Mouse (Mus musculus) c-Kit-positive CD71-negative TER-119-negative erythroid progenitor cells, embryonic 14.5 days (primary cell): ENCODE results near the gene Cox8b.

Source experiments
- DNase-seq: peaks from one replicate; pipeline ENCODE4 v3.0.0-alpha.2; 2013; ENCODE audit warnings: low read depth

The Cox8b gene

GRCm38 (mm10) chr7:140900220-140900619 is at the start of gene Cox8b:
Cox8b (minus strand) TSS chr7:140900446.
- DNase-seq: no peak

GRCm38 (mm10) chr7:140949255-140949654 is 49.0 kb upstream of the Cox8b start:
- no peak for DNase-seq

DNA sequence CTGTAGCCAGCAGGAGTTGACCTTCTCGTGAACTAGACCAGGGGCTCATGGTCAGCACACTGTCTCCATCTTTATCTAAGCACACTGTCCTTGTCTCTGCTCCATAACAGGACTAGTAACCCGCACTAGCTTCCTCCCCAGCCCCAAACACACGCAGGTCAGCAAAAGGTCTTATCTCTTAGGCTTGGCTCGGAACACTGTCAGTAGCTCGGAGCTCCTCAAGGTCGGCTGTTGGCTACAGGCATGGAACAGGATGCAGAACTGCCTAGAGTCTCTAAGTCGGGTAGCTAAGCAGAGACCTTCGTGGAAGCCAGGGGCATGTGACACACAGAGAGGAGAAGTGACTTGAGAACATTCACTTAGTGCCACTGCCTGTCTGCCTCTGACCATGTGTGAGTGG is 47.9 kb upstream of the Cox8b start:
- no peak for DNase-seq

DNA sequence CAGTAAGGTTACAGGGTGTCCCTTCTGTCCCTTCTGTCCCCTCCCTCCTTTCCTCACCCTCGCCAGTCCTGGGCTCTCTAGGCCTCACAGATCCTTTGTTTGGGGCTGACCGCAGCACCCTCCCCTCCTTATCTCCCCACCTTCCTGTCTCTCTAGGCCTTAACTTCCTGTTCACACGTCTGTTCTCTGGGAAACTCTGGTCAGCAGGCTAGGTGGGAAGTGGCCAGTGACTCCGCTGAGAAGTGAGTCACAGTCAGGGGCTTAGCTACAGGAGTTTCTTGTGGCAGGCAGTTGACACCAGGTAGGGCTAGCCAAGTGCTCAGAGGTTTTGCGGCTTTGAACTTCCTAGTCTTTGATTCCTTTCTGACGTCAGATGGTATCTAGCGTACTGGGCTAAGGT is 46.7 kb upstream of the Cox8b start:
- no peak for DNase-seq

DNA sequence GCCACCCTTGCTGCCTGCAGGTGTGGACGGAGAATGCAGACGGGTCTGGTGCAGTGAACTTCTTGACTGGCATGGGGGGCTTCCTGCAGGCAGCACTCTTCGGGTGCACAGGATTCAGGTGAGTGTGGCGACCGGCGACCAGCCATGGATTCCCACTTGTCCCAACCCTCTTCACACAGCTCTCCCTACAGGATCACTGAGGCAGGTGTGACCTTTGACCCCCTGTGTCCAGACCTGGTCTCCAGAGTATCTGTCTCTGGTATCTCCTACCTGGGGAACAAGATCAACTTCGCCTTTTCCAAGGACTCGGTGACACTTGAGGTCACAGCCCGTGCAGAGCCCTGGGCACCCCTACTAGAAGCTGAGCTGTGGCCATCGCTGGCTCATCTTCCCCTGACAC is 46.1 kb upstream of the Cox8b start:
- no peak for DNase-seq

DNA sequence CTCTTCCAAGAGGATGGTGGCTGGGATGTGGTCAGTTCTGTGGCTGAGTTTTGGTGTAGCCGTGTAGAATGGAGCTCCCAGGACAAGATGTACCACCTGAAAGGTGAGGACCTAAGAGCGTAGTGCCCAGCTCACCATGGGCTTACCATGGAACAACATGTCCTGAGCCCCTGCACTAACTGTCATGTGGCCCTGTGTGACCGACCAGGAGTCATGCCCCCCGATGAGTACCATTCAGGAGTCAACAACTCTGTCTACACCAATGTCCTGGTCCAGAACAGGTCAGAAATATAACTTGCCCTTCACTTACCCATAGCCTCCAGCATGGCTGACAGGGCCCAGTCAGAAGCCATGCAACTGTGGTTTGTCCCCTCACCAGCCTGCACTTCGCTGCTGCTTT is 45.0 kb upstream of the Cox8b start:
- no peak for DNase-seq

GRCm38 (mm10) chr7:140944236-140944635 is 44.0 kb upstream of the Cox8b start:
- DNase-seq: no peak

DNA sequence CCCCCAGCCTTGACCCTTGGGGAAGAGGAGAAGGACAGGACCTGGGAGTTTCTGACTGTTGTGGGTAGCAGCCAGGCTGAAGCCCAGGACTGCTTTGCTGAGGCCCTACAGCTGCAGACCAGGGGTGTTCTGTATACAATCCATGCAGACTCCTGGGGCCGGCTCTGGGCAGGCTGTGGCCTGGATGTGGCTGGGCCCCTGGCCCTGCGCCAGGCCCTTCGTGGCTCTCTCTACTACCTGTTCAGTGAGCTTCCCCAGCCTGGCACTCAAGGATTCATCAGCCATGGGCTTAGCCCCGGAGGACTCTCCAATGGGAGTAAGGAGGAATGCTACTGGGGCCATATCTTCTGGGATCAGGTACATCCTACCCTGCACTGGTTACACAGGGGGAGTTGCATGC is 43.1 kb upstream of the Cox8b start:
- no peak for DNase-seq

- no peak for DNase-seq
Observed at GRCm38 (mm10) chr7:140942811-140943210, 42.6 kb upstream of the Cox8b start.

DNA sequence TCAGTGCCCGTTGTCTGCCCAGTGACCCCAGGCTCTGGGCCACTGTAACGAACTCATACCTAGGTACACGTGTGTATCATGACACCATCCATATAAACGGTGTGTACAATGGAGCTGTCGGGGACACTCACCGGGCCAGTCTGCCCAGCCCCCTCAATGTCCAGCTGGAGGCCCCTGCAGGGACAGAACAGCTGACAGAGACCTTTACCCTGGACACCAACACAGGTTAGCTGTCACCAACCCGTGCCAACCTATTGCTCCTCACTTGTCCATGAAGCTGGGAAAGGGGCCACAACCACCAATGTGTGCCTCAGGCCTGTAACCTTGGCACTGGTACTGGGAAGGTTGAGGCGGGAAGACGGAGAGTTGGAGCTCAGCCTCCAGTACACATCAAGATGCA is 42.1 kb upstream of the Cox8b start:
- no peak for DNase-seq

DNA sequence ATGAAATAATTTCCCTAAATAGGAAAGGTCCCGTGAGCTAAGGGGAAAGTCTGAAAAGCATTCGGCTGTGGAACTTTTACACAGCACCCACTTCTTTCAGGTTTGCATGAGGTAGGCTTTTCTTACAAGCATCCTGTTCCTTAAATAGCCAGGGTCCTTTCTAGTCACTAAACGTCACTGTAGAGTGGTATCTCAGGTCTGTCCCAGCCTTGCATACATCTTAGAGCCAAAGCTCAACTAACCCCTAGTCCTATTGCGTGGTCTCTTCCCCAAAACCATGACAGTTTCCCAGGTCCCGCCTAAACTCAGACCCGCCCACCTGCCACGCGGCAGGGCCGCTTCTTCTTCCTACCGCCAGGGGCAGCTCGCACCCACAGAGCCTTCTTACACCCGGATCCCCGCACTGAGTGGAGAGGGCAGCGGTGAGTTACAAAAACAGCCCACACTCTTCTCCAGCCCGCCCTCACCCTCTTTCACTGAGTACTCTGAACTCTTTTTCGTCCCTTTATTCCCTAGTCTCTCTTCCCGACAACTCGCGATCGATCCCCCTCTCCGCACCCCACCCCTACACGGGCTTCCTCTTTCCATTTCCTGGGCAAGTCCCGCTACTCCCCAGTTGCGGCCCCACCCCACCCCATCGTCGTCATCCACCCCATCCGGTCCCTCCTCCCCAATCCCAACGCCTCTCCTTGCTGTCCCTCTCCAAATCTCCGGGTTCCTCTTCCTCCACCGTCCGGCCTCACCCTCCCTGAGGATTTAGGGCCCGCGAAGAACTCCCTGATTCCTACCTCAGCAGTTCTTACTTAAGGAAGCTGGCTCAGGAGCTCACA is 41.2 kb upstream of the Cox8b start, which contains the start of gene Pgghg:
TSS of gene Pgghg (plus strand) at position 170 of the 830 bp plus-strand sequence.
- DNase-seq: peak; percentile 69

DNA sequence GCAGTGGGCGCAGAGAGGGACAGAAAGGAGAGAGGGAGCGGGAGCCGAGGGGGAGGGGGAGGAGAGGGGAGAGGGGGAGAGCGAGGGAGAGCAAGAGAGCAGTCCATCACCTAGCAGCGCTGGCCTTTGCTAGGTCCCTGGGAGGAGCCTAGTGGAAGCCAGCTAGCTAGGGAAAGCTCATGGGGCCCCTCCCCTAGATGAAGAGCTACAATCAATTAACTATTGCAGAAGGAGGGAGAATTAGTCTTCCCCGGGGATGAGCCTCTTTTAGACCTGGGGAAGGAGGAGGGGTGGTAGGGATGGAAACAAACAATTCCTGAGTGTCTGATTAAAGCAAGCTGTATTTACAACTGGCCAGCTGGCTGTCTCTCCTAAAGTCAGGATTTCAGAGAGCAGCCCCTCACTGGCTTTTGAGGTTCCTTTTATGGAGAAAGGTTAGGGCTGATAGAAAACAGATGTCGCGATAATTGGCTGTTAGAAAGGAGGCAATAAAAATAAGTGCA is 39.5 kb upstream of the Cox8b start:
- DNase-seq: no peak

DNA sequence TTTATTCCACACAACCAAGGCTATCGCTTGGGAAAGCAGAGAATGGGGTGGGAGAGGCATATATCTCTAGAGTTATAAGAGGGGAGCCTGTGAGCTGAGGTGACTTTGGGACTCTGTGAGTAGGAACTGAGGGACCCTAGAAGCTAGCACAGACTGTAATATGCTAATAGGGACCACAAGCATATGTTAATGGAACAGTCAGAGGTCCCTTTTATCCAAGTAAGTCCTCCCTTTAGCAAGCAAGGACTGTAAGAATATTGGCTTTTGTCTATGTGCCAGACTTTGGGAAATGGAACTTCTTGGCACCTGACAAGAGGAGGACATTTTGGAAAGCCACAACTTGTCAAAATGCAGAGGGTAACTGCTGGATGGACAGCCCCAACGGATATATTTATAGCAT is 38.6 kb upstream of the Cox8b start:
- DNase-seq: no peak

DNA sequence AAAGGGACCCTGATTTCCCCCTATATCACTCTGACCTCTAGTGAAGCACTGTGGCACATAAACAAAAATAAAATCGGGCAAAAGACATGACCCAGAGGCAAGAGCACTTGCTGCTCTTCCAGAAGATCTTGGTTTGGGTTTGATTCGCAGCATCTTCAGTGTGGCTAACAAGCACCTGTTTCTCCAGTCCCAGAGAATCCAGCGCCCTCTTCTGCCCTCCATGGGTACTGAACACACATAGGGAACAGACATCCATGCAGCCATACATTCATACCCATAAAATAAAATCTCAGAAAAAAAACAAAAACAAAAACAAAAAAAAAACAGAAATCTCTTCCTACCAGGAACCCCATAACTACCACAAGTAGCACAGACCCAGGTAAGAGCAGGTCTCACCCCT is 38.2 kb upstream of the Cox8b start:
- DNase-seq: no peak

GRCm38 (mm10) chr7:140927181-140927580 is 26.9 kb upstream of the Cox8b start:
- DNase-seq: no peak

DNA sequence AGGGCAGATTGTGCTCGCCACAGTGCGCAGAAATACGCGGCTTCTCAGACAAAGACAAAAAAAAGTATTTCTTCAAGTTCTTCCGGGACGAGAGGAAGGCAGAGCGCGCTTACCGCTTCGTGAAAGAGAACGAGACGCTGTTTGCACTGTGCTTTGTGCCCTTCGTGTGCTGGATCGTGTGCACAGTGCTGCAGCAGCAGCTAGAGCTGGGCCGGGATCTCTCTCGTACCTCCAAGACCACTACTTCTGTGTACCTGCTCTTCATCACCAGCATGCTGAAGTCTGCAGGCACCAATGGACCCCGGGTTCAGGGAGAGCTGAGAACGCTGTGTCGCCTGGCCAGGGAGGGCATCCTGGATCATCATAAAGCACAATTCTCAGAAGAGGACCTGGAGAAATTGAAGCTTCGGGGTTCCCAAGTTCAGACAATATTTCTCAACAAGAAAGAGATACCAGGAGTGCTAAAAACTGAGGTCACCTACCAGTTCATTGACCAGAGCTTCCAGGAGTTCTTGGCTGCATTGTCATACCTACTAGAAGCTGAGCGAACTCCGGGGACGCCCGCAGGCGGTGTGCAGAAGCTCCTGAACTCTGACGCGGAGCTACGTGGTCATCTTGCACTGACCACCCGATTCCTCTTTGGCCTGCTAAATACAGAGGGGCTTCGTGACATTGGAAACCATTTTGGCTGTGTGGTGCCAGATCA is 23.0 kb upstream of the Cox8b start:
- DNase-seq: no peak

GRCm38 (mm10) chr7:140922398-140923069 is 22.3 kb upstream of the Cox8b start:
- DNase-seq: no peak

- DNase-seq: no peak
Observed at GRCm38 (mm10) chr7:140921225-140921975, 21.2 kb upstream of the Cox8b start.

GRCm38 (mm10) chr7:140920418-140921029 is 20.3 kb upstream of the Cox8b start, which contains the start of gene Nlrp6:
Nlrp6 (plus strand) TSS chr7:140920902.
- no peak for DNase-seq

- no peak for DNase-seq
Observed at GRCm38 (mm10) chr7:140919911-140920310, 19.7 kb upstream of the Cox8b start.

GRCm38 (mm10) chr7:140914031-140914690 is 13.9 kb upstream of the Cox8b start:
- no peak for DNase-seq
